In the genomic region with DNA sequence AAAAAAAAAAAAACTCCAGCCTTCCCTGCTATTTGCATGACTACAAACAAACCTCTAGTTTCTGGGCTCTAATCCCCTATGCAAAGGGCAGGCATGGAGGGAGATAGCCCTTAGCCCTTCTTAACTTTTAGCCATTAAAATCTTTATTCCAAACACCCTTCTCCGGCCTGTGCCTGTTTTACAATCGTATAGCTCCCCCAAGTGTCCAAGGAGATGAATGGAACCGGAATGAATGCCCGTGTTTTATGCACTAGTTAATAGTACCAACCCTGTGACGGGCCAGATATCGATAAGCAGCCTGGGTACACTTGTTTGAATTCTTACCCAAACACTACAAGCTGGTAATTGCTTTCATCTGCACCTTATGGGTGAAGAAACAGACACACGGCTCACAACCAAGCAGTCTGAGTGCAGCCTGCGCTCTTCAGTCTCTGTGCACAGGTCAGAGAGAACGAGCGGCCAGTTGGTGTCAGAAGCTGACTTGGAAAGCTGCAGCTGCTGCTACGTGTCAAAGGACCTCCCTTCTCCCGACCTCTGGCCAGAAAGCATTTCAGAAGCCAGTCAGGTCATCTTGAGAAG, we compare ENCODE assay signal across 8 mouse cellular contexts.
DNase-seq lines count a peak whose midpoint lies in the region; ATAC-seq and TF ChIP-seq lines count a peak whose summit lies in the region.

No protein-coding gene starts in this region.

- intact Hi-C loops in gastrocnemius, adult 2 months (cut with DNase I): loop anchor here (5.0 kb wide), 1 partner anchor 412 kb away; the partner anchor contains the start of gene Myocd
- intact Hi-C loops in gastrocnemius, postnatal 36 days (cut with DNase I): loop anchor here (5.0 kb wide), 1 partner anchor 482 kb away; no protein-coding TSS in a partner anchor

- peak; percentile 71 for ATAC-seq in forebrain, embryonic 16.5 days
- ATAC-seq in intestine, embryonic 15.5 days: peak; percentile 31; the same call in 1 of the 2 replicates
- peak; percentile 55 for ATAC-seq in limb, embryonic 14.5 days (ENCODE audit: low FRiP score, low read depth)
- peak; percentile 59; the same call in 1 of the 2 replicates for ATAC-seq in neural tube, embryonic 13.5 days (ENCODE audit: low read depth)

- H3K27me3 ChIP-seq in forebrain, embryonic 16.5 days (replicated peaks; ENCODE audit: control insufficient read depth, insufficient read depth, low read length): no peaks in the 10 kb centered on the region
- H3K27me3 ChIP-seq in intestine, embryonic 15.5 days (replicated peaks): no peaks in the 10 kb centered on the region
- H3K27me3 ChIP-seq in limb, embryonic 14.5 days (ENCODE audit: control insufficient read depth, insufficient read depth, low read length): no peaks in the 10 kb centered on the region
- H3K27me3 ChIP-seq in neural tube, embryonic 13.5 days: no peaks in the 10 kb centered on the region

- no peak for DNase-seq in gastrocnemius, adult 2 months
- no peak for DNase-seq in gastrocnemius, postnatal 36 days
- DNase-seq in adrenal gland, postnatal 14 days: peak; percentile 50
- DNase-seq in limb, embryonic 14.5 days (ENCODE audit: low spot score): peak; percentile 44
- DNase-seq in spleen, adult 18-20 months: no peak

- no peak overlapping the region for H3K4me2 ChIP-seq in forebrain, embryonic 16.5 days (ENCODE audit: low read length)
- H3K4me2 ChIP-seq in intestine, embryonic 15.5 days (replicated peaks): peak overlapping the region; percentile 8; the same call in 1 of the 2 replicates
- no peak overlapping the region for H3K4me2 ChIP-seq in limb, embryonic 14.5 days (replicated peaks; ENCODE audit: low read depth, low read length, severe bottlenecking)
- 0 out of 2 replicates have a peak overlapping the region, but pooled peaks have one; percentile 26 for H3K4me2 ChIP-seq in neural tube, embryonic 13.5 days

- peak; percentile 75 for TF ChIP-seq CTCF in gastrocnemius, adult 2 months (IDR thresholded peaks at IDR 0.05)

- H3K27ac ChIP-seq in gastrocnemius, adult 2 months: no peak overlapping the region
- no peak overlapping the region for H3K27ac ChIP-seq in forebrain, embryonic 16.5 days (ENCODE audit: low read length)
- no peak overlapping the region for H3K27ac ChIP-seq in intestine, embryonic 15.5 days
- no peak overlapping the region for H3K27ac ChIP-seq in limb, embryonic 14.5 days (replicated peaks; ENCODE audit: low read depth, low read length)
- no peak overlapping the region for H3K27ac ChIP-seq in neural tube, embryonic 13.5 days (replicated peaks)

- H3K9me3 ChIP-seq in forebrain, embryonic 16.5 days (ENCODE audit: control insufficient read depth, low read length): no peaks in the 10 kb centered on the region
- no peaks in the 10 kb centered on the region for H3K9me3 ChIP-seq in intestine, embryonic 15.5 days
- H3K9me3 ChIP-seq in limb, embryonic 14.5 days (ENCODE audit: control insufficient read depth, low read length): no peaks in the 10 kb centered on the region
- H3K9me3 ChIP-seq in neural tube, embryonic 13.5 days: no peaks in the 10 kb centered on the region

- H3K4me1 ChIP-seq in forebrain, embryonic 16.5 days (replicated peaks; ENCODE audit: control insufficient read depth, insufficient read depth, low read length): 0 out of 2 replicates have a peak, but pooled peaks cover 3% of the 10 kb centered on the region
- no peaks in the 10 kb centered on the region for H3K4me1 ChIP-seq in intestine, embryonic 15.5 days (replicated peaks)
- no peaks in the 10 kb centered on the region for H3K4me1 ChIP-seq in limb, embryonic 14.5 days (ENCODE audit: control insufficient read depth, insufficient read depth, low read length)
- peaks cover 4% of the 10 kb centered on the region; the same call in 1 of the 2 replicates for H3K4me1 ChIP-seq in neural tube, embryonic 13.5 days (replicated peaks)

- TF ChIP-seq POLR2A in limb, embryonic 14.5 days (IDR thresholded peaks at IDR 0.05; ENCODE audit: borderline replicate concordance, extremely low read depth, insufficient read depth, insufficient read length): no peak

- 30% methylated on average over 12 of the region's 12 CpGs for WGBS in forebrain, embryonic 16.5 days
- 28% methylated on average over 12 of the region's 12 CpGs for WGBS in intestine, embryonic 15.5 days
- 29% methylated on average over 12 of the region's 12 CpGs for WGBS in limb, embryonic 14.5 days
- 35% methylated on average over 12 of the region's 12 CpGs for WGBS in neural tube, embryonic 13.5 days

- H3K36me3 ChIP-seq in forebrain, embryonic 16.5 days (ENCODE audit: control insufficient read depth, insufficient read depth): no peaks in the 10 kb centered on the region
- no peaks in the 10 kb centered on the region for H3K36me3 ChIP-seq in intestine, embryonic 15.5 days
- H3K36me3 ChIP-seq in limb, embryonic 14.5 days (ENCODE audit: control insufficient read depth, insufficient read depth, low read length): no peaks in the 10 kb centered on the region
- peaks cover 4% of the 10 kb centered on the region; the same call in 1 of the 2 replicates for H3K36me3 ChIP-seq in neural tube, embryonic 13.5 days

- H3K4me3 ChIP-seq in gastrocnemius, adult 2 months: 0 out of 2 replicates have a peak overlapping the region, but pooled peaks have one; percentile 4
- no peak overlapping the region for H3K4me3 ChIP-seq in forebrain, embryonic 16.5 days (replicated peaks; ENCODE audit: low read length)
- H3K4me3 ChIP-seq in intestine, embryonic 15.5 days (replicated peaks): no peak overlapping the region
- no peak overlapping the region for H3K4me3 ChIP-seq in limb, embryonic 14.5 days (replicated peaks; ENCODE audit: low read length)
- no peak overlapping the region for H3K4me3 ChIP-seq in neural tube, embryonic 13.5 days

- no peak overlapping the region for H3K9ac ChIP-seq in forebrain, embryonic 16.5 days (replicated peaks; ENCODE audit: low read depth, low read length)
- no peak overlapping the region for H3K9ac ChIP-seq in intestine, embryonic 15.5 days
- no peak overlapping the region for H3K9ac ChIP-seq in limb, embryonic 14.5 days (ENCODE audit: low read depth, low read length, severe bottlenecking)
- no peak overlapping the region for H3K9ac ChIP-seq in neural tube, embryonic 13.5 days

Comparison
In these comparisons a context has a peak if more than half of its experiments do, and no peak if none do; other contexts are left out.
1. DNase-seq: peak in adrenal gland, postnatal 14 days (single experiment) and limb, embryonic 14.5 days (single experiment); none in gastrocnemius, adult 2 months (single experiment), gastrocnemius, postnatal 36 days (0 of 2) and spleen, adult 18-20 months (0 of 2).
2. H3K4me2 ChIP-seq: peak in intestine, embryonic 15.5 days (single experiment) and neural tube, embryonic 13.5 days (single experiment); none in forebrain, embryonic 16.5 days (single experiment) and limb, embryonic 14.5 days (single experiment).
3. Peak in every context shown above with its lines, with median percentiles within 50 percentile points of each other: ATAC-seq.